Mouse (Mus musculus) midbrain, postnatal 0 days (tissue): ENCODE results near the gene Ptpn1. TPM values are rescaled to one million over a fixed set of nuclear protein-coding genes. Genes with fewer than 3 reads are reported as not detected.

Experiments used
- ATAC-seq: fragments of 200-750 bp; cut with Nextera tagmentation; 2 replicates; pipeline ENCODE4 v1.8.0; 2017; ENCODE audit warnings: moderate number of reproducible peaks, mild to moderate bottlenecking, moderate TSS enrichment, moderate library complexity; ENCODE audit not compliant: low FRiP score
- DNase-seq: peaks from one replicate; pipeline ENCODE4 v3.0.0-alpha.2; 2015; ENCODE audit warnings: low spot score
- H3K27ac ChIP-seq: fragments of 300-500 bp; sonication (generic); 2 replicates; pipeline ENCODE4 v1.5.1; 2014; ENCODE audit warnings: low read depth, mild to moderate bottlenecking, low read length, mixed read lengths
- H3K27me3 ChIP-seq: fragments of 300-500 bp; sonication (generic); 2 replicates; pipeline ENCODE4 v1.6.1; 2014; ENCODE audit warnings: low read length, control low read depth, mixed read lengths; ENCODE audit not compliant: insufficient read depth
- H3K36me3 ChIP-seq: fragments of 300-500 bp; sonication (generic); 2 replicates; pipeline ENCODE4 v1.6.1; 2014; ENCODE audit warnings: low read length, control low read depth, mixed read lengths; ENCODE audit not compliant: insufficient read depth
- H3K4me1 ChIP-seq: fragments of 300-500 bp; sonication (generic); 2 replicates; pipeline ENCODE4 v1.6.1; 2014; ENCODE audit warnings: mild to moderate bottlenecking, control low read depth, antibody characterized with exemption, low read length, mixed read lengths; ENCODE audit not compliant: insufficient read depth
- H3K4me2 ChIP-seq: fragments of 300-500 bp; sonication (generic); 2 replicates; pipeline ENCODE4 v1.6.1; 2014; ENCODE audit warnings: low read depth, mild to moderate bottlenecking, low read length, mixed read lengths; ENCODE audit not compliant: poor library complexity, severe bottlenecking
- H3K4me3 ChIP-seq: fragments of 300-500 bp; sonication (generic); 2 replicates; pipeline ENCODE4 v1.5.1; 2014; ENCODE audit warnings: low read depth, mild to moderate bottlenecking, low read length, moderate library complexity
- H3K9ac ChIP-seq: fragments of 300-500 bp; sonication (generic); replicated peaks from 2 replicates; pipeline ENCODE4 v1.6.1; 2014; ENCODE audit warnings: mild to moderate bottlenecking, low read length, moderate library complexity, mixed read lengths; ENCODE audit not compliant: poor library complexity, severe bottlenecking
- H3K9me3 ChIP-seq: fragments of 300-500 bp; sonication (generic); 2 replicates; pipeline ENCODE4 v1.6.1; 2016; ENCODE audit warnings: low read length, control low read depth
- CTCF ChIP-seq: IDR thresholded peaks from 2 replicates; pipeline ENCODE4 v1.5.1; 2016; ENCODE audit warnings: antibody characterized with exemption, mild to moderate bottlenecking
- WGBS: fragments of 180-500 bp; shearing (Covaris S2); extraction: QIAGEN DNeasy Blood & Tissue Kit; methylation state at CpG from one replicate; pipeline ENCODE4 v1.1.7; 2014; 5-methylcytosine and 5-hydroxymethylcytosine counted together
- polyA plus RNA-seq: library from polyadenylated mRNA; unstranded; fragments of >200 nt; fragmentation: Nextera tagmentation; extraction: Ambion mirVana; gene quantifications from 2 replicates; pipeline ENCODE4 v1.2.1, GENCODE M21; 2015
- total RNA-seq: library from RNA; depleted of rRNA; stranded (reverse); fragments of >200 nt; gene quantifications from 2 replicates; pipeline ENCODE4 v1.2.3, GENCODE M21; 2014

Ptpn1 gene
- total and polyA plus RNA-seq, 2 experiments from 2014 or later = 42.7 to 59.1 TPM

GRCm38 (mm10) chr2:167911511-167911910 lies 20.3 kb upstream of the Ptpn1 start:
- Histone ChIP-seq H3K4me3 (no peak overlapping the region), H3K4me2 (no peak overlapping the region), H3K27ac (no peak overlapping the region), H3K9me3 (no peaks in the 10 kb centered on the region), H3K27me3 (no peaks in the 10 kb centered on the region), H3K9ac (no peak overlapping the region), H3K36me3 (no peaks in the 10 kb centered on the region), H3K4me1 (no peaks in the 10 kb centered on the region)
- ATAC-seq (no peak), DNase-seq (no peak)
- no peak for TF ChIP-seq CTCF
- WGBS = 90% methylated on average over 5 of the region's 5 CpGs

- WGBS = 74% methylated on average over 1 of the region's 1 CpGs
- Histone ChIP-seq H3K27ac (no peak overlapping the region), H3K36me3 (no peaks in the 10 kb centered on the region), H3K4me3 (no peak overlapping the region), H3K9ac (no peak overlapping the region), H3K4me1 (no peaks in the 10 kb centered on the region), H3K4me2 (no peak overlapping the region), H3K27me3 (no peaks in the 10 kb centered on the region), H3K9me3 (no peaks in the 10 kb centered on the region)
- TF ChIP-seq CTCF = no peak
- no peak for ATAC-seq
- no peak for DNase-seq
Measured at GRCm38 (mm10) chr2:167919081-167919480, 12.8 kb upstream of the Ptpn1 start.

- WGBS = 81% methylated on average over 11 of the region's 11 CpGs
- Histone ChIP-seq H3K4me3 (no peak overlapping the region), H3K27ac (no peak overlapping the region), H3K36me3 (no peaks in the 10 kb centered on the region), H3K9me3 (no peaks in the 10 kb centered on the region), H3K9ac (no peak overlapping the region), H3K4me2 (no peak overlapping the region), H3K27me3 (no peaks in the 10 kb centered on the region), H3K4me1 (no peaks in the 10 kb centered on the region)
- no peak for TF ChIP-seq CTCF
- ATAC-seq (no peak), DNase-seq (no peak)
Measured at GRCm38 (mm10) chr2:167920041-167920440, 11.8 kb upstream of the Ptpn1 start.

- no peaks in the 10 kb centered on the region for H3K9me3 ChIP-seq
- no peaks in the 10 kb centered on the region for H3K4me1 ChIP-seq
- TF ChIP-seq CTCF = no peak
- no peak overlapping the region for H3K4me3 ChIP-seq
- no peak overlapping the region for H3K27ac ChIP-seq
- no peaks in the 10 kb centered on the region for H3K36me3 ChIP-seq
- no peak overlapping the region for H3K9ac ChIP-seq
- peak; percentile 26 for DNase-seq
- WGBS = 85% methylated on average over 9 of the region's 9 CpGs
- no peaks in the 10 kb centered on the region for H3K27me3 ChIP-seq
- no peak overlapping the region for H3K4me2 ChIP-seq
- no peak for ATAC-seq
Measured at GRCm38 (mm10) chr2:167920960-167921495, 10.8 kb upstream of the Ptpn1 start.

GRCm38 (mm10) chr2:167921823-167922222 lies 10.0 kb upstream of the Ptpn1 start:
- H3K4me1 ChIP-seq = no peaks in the 10 kb centered on the region
- no peaks in the 10 kb centered on the region for H3K9me3 ChIP-seq
- H3K4me3 ChIP-seq = no peak overlapping the region
- no peak overlapping the region for H3K27ac ChIP-seq
- no peak for DNase-seq
- no peaks in the 10 kb centered on the region for H3K36me3 ChIP-seq
- H3K27me3 ChIP-seq = no peaks in the 10 kb centered on the region
- TF ChIP-seq CTCF = no peak
- H3K9ac ChIP-seq = no peak overlapping the region
- ATAC-seq = no peak
- WGBS = 84% methylated on average over 8 of the region's 8 CpGs
- no peak overlapping the region for H3K4me2 ChIP-seq

GRCm38 (mm10) chr2:167924011-167924410 lies 7.8 kb upstream of the Ptpn1 start:
- DNase-seq (no peak), ATAC-seq (no peak)
- H3K9me3 ChIP-seq = no peaks in the 10 kb centered on the region
- TF ChIP-seq CTCF = no peak
- H3K27me3 ChIP-seq = no peaks in the 10 kb centered on the region
- H3K27ac ChIP-seq = no peak overlapping the region
- no peak overlapping the region for H3K4me2 ChIP-seq
- no peaks in the 10 kb centered on the region for H3K4me1 ChIP-seq
- H3K4me3 ChIP-seq = no peak overlapping the region
- WGBS = 89% methylated on average over 5 of the region's 5 CpGs
- H3K36me3 ChIP-seq = no peaks in the 10 kb centered on the region
- no peak overlapping the region for H3K9ac ChIP-seq
